Mouse (Mus musculus): ENCODE data around the gene Cldn34c2. TPM values are rescaled to one million over a fixed set of nuclear protein-coding genes. Genes with fewer than 3 reads are reported as not detected.
"Not testable (repeated sequence)": the region's sequence is repeated elsewhere in the genome, so short reads cannot be mapped to it uniquely, and the experiment has no call there.

Gene Cldn34c2
- total RNA-seq (2021): 1 to 10 TPM in 1 of 2 experiments, not detected in 1; 2.2 TPM
- long read RNA-seq, experiment 1, partial matches to known transcripts: 0 of 1 reads
- long read RNA-seq, experiment 1, other reads (novel, unspliced or antisense): 1 of 1 reads
- long read RNA-seq, experiment 2, partial matches to known transcripts: 0 of 1 reads
- long read RNA-seq, experiment 2, other reads (novel, unspliced or antisense): 1 of 1 reads

- DNase-seq: not testable (repeated sequence)
Measured at GRCm38 (mm10) chrX:123581400-123581799, at the start of gene Cldn34c2. Gene Cldn34c2, plus strand, starts transcription at chrX:123581700.

GRCm38 (mm10) chrX:123551378-123551777 lies 30.1 kb upstream of the Cldn34c2 start:
- not testable (repeated sequence) for DNase-seq

GRCm38 (mm10) chrX:123612158-123612828 lies 30.8 kb downstream of the Cldn34c2 start:
- DNase-seq: peak; percentile 2

Other genes with a start within 250 kb of the Cldn34c2 start
- not detected for gene Gm17467, start 123.1 kb downstream of the Cldn34c2 start, total RNA-seq (2021)
- gene Cldn34c3, start 212.0 kb downstream of the Cldn34c2 start, total RNA-seq (2021): not detected